Mouse (Mus musculus) heart, postnatal 14 days (tissue): ENCODE results near the gene Cpa5. TPM values are rescaled to one million over a fixed set of nuclear protein-coding genes. Genes with fewer than 3 reads are reported as not detected.

Experiments
- DNase-seq, 2 experiments: peaks; one replicate each; pipeline ENCODE4 v3.0.0; 2021 to 2022
- intact Hi-C: fragments of 180-260 bp; cut with DNase I; formaldehyde crosslinking; loops from one replicate; pipeline ENCODE4 v1.15.1; 2025
- total RNA-seq, 2 experiments: library from RNA; stranded (reverse); gene quantifications; 2 replicates each; pipeline ENCODE4 v1.2.3; 2021

The Cpa5 gene
- total RNA-seq, 2 experiments from 2014 or later: not detected

DNA sequence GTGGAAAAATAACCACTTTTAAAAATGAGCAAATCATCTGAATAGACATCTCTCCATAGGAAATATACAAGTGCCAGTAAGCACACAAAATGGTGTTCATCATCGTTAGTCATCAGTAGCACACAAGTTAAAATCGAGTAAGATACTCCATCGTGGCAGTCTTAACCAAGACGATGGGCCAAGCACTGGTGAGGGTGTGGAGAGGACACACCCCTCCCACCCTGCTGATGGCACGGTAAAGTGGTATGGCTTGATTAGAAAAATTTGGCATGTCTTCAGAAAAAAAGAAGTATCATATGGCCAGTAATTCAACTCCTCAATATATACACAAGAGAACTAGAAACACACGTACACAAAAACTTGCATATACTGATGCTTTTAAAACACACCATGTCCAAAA is 65.7 kb downstream of the Cpa5 start:
- DNase-seq: no peak
- intact Hi-C loops: no loop called here

DNA sequence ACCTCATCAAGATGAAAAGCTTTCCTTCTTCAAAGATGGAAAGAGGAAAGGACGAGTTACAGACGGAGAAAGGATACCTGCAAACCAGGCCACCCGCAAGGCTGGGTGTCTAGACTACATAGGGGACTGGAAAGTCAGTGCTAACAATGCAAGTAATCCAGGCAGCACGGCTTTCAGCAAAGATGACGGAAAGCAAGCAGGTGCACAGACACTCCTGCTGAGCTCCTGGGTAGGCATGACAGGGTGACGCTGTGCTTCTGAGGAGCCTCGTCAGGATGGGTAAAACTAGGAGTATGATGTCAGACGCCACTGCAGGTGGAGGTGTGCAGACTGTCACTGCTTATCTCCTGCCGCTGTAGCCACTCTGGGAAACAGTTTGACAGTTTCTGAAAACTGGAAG is 66.8 kb downstream of the Cpa5 start:
- DNase-seq: no peak
- intact Hi-C loops: no loop called here

DNA sequence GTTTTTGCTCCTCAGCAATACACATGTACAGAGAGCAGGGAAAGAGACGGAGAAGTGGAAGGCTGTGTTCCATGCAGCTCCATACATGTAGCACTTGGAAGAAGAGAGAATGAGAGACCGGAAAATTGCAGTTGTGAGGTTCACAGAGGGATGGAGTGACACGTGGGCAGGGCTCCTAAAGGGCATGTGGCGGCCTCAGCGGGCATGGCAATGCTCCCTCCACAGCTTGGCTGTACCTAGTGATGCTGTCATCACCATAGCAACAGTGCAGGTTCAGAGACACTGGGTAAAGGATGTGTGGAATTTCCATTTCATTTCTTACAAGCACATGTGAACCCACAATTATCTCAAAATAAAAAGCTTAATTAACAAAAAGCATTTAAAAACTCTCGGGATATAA is 67.7 kb downstream of the Cpa5 start:
- intact Hi-C loops: no loop called here
- no peak for DNase-seq

DNA sequence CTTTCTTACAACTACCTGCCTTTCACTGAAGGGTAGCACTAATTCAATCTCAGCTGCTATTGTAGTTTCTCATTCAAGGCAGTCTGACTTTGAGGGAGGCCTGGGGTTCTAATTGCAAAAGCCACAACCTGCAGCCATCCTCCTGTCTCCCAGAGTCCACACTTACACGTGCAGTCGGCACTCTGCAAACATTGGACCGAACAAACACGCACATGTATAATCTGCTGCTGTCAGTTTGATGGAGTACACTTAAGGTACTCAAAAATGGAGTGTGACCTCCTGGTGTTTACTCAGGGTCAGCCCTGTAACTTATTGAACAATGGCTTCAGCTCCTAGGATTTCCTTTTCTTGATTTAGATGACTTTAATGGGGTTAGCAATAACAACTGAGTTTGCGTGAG is 68.8 kb downstream of the Cpa5 start:
- DNase-seq: no peak
- intact Hi-C loops: no loop called here

DNA sequence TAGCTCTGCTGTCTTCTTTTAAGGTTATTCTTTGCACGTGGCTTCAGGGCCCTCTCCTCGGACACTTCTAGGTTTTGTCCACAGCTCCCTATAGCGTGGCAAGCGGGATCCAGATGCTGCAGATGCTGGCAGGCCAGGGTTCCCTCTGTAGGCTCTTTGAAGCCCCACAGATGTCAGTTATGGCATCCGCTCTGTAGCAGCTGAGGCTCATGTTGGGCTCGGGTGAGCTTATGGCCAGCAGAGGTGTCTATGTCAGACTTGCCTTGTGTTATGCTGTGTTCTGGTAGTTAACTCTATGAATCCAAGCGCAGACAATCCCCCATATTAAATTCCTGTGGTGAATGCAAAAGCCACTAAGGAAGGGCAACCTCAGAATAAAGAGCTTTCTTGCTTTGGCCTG is 69.6 kb downstream of the Cpa5 start:
- intact Hi-C loops: no loop called here
- no peak for DNase-seq

Other genes with a start within 250 kb of the Cpa5 start
- gene Zc3hc1, start 220.0 kb upstream of the Cpa5 start, total RNA-seq: 10 to 100 TPM; 15.5 to 17.2 TPM
- 10 to 100 TPM; 58.4 to 60.8 TPM for gene Klhdc10, start 209.1 kb upstream of the Cpa5 start, total RNA-seq
- gene Tmem209, start 101.2 kb upstream of the Cpa5 start, total RNA-seq: 1 to 10 TPM; 6.9 to 7.6 TPM
- gene Ssmem1, start 101.2 kb upstream of the Cpa5 start, total RNA-seq: under 1 TPM in 1 of 2 experiments, not detected in 1; 0.24 TPM
- not detected for gene Cpa2, start 69.4 kb upstream of the Cpa5 start, total RNA-seq
- gene Cpa4, start 42.6 kb upstream of the Cpa5 start, total RNA-seq: not detected
- 1 to 10 TPM; 1.0 to 2.4 TPM for gene Cpa1, start 28.2 kb downstream of the Cpa5 start, total RNA-seq
- gene Cep41, start 82.7 kb downstream of the Cpa5 start, total RNA-seq: 1 to 10 TPM; 2.9 to 3.1 TPM
- gene Mest, start 112.5 kb downstream of the Cpa5 start, total RNA-seq: 10 to 100 TPM; 51.2 to 65.0 TPM